Mouse (Mus musculus) lung, embryonic 16.5 days (tissue): ENCODE data around the gene Gpx4. TPM values are rescaled to one million over a fixed set of nuclear protein-coding genes. Genes with fewer than 3 reads are reported as not detected.
A peak's percentile ranks its signal among the peaks of the same experiment; 100 is the strongest.
"Not testable (repeated sequence)": the region's sequence is repeated elsewhere in the genome, so short reads cannot be mapped to it uniquely, and the experiment has no call there.

ENCODE experiments used
- ATAC-seq: fragments of 200-750 bp; cut with Nextera tagmentation; 2 replicates; pipeline ENCODE4 v1.8.0; 2017; ENCODE audit warnings: low read depth, mild to moderate bottlenecking, moderate library complexity
- H3K27ac ChIP-seq: fragments of 300-500 bp; sonication (generic); 2 replicates; pipeline ENCODE4 v1.5.1; 2014; ENCODE audit warnings: mild to moderate bottlenecking, control low read depth, low read length
- H3K27me3 ChIP-seq: fragments of 300-500 bp; sonication (generic); 2 replicates; pipeline ENCODE4 v1.6.1; 2014; ENCODE audit warnings: low read depth, low read length, mixed read lengths; ENCODE audit not compliant: control insufficient read depth, insufficient read depth
- H3K36me3 ChIP-seq: fragments of 300-500 bp; sonication (generic); 2 replicates; pipeline ENCODE4 v1.6.1; 2014; ENCODE audit warnings: low read length; ENCODE audit not compliant: control insufficient read depth, insufficient read depth
- H3K4me1 ChIP-seq: fragments of 300-500 bp; sonication (generic); replicated peaks from 2 replicates; pipeline ENCODE4 v1.6.1; 2014; ENCODE audit warnings: low read length, mixed read lengths; ENCODE audit not compliant: control insufficient read depth, insufficient read depth
- H3K4me2 ChIP-seq: fragments of 300-500 bp; sonication (generic); 2 replicates; pipeline ENCODE4 v1.6.1; 2014; ENCODE audit warnings: low read depth, low read length, control low read depth
- H3K4me3 ChIP-seq: fragments of 300-500 bp; sonication (generic); 2 replicates; pipeline ENCODE4 v1.5.1; 2014; ENCODE audit warnings: mild to moderate bottlenecking, low read length, control low read depth
- H3K9ac ChIP-seq: fragments of 300-500 bp; sonication (generic); 2 replicates; pipeline ENCODE4 v1.6.1; 2014; ENCODE audit warnings: low read length, control low read depth
- H3K9me3 ChIP-seq: fragments of 300-500 bp; sonication (generic); 2 replicates; pipeline ENCODE4 v1.6.1; 2016; ENCODE audit warnings: low read length; ENCODE audit not compliant: control insufficient read depth
- WGBS: fragments of 180-500 bp; shearing (Covaris S2); extraction: QIAGEN DNeasy Blood & Tissue Kit; methylation state at CpG from one replicate; pipeline ENCODE4 v1.1.7; 2014; 5-methylcytosine and 5-hydroxymethylcytosine counted together
- polyA plus RNA-seq: library from polyadenylated mRNA; unstranded; fragments of >200 nt; fragmentation: Nextera tagmentation; extraction: Ambion mirVana; gene quantifications from 2 replicates; pipeline ENCODE4 v1.2.1, GENCODE M21; 2015

The Gpx4 gene
- polyA plus RNA-seq, 1 experiment from 2014 or later, result 554 TPM

- Histone ChIP-seq H3K36me3 (no peaks in the 10 kb centered on the region), H3K27ac (0 out of 2 replicates have a peak overlapping the region, but pooled peaks have one; percentile 12)
These were observed 3.3 kb downstream of the Gpx4 start for GRCm38 (mm10) chr10:80050244-80050643.

DNA sequence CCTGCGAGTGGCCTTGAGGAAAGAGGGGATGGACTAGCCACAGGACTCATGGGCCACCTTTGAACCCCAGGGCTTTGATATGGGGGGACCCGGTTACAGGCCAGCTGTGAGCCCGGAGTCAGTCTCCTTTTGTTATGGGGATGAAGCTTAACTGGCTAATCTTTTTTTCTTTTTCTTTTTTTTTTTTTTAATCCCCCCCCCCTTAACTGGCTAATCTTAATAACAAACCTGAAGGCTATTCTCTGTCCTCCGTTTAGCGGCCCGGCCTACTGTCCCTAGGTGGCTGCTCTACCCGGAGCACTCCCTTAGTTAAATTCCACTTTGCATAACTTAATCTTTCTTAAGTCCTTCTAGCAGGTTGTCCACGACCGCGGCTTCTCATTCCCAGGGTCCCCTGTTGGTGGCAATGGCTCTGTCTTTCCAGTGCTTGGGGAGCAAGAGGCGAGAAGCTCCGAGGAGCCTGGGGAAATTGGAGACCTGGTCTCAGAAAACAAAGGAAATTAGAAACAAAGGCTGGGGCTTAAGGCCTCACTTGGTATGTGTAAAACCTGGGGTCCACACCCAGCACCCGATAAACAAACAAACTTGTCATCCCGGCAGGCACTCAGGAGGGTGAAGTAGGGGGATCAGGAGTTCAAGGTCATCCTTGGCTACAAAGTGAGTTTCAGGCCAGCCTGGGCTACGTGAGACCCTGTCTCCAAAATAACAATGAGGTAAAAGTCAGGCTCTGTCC is 4.1 kb downstream of the Gpx4 start:
- Histone ChIP-seq H3K9ac (peak overlapping the region; percentile 51), H3K4me3 (no peak overlapping the region), H3K9me3 (no peaks in the 10 kb centered on the region), H3K27ac (peak overlapping the region; percentile 87), H3K36me3 (peaks cover 4% of the 10 kb centered on the region; the same call in 1 of the 2 replicates), H3K27me3 (no peaks in the 10 kb centered on the region), H3K4me2 (no peak overlapping the region), H3K4me1 (peaks cover 39% of the 10 kb centered on the region)
- ATAC-seq, result no peak
- 36% methylated on average over 15 of the region's 15 CpGs for WGBS

More at GRCm38 (mm10) chr10:80050244-80050643, 3.3 kb downstream of the Gpx4 start:
- H3K9me3 ChIP-seq, result no peaks in the 10 kb centered on the region
- no peak for ATAC-seq
- peak overlapping the region; percentile 51; the same call in 1 of the 2 replicates for H3K9ac ChIP-seq
- no peaks in the 10 kb centered on the region for H3K27me3 ChIP-seq
- H3K4me1 ChIP-seq, result peaks cover 34% of the 10 kb centered on the region
- H3K4me2 ChIP-seq, result no peak overlapping the region
- WGBS, result 53% methylated on average over 6 of the region's 6 CpGs
- H3K4me3 ChIP-seq, result no peak overlapping the region

DNA sequence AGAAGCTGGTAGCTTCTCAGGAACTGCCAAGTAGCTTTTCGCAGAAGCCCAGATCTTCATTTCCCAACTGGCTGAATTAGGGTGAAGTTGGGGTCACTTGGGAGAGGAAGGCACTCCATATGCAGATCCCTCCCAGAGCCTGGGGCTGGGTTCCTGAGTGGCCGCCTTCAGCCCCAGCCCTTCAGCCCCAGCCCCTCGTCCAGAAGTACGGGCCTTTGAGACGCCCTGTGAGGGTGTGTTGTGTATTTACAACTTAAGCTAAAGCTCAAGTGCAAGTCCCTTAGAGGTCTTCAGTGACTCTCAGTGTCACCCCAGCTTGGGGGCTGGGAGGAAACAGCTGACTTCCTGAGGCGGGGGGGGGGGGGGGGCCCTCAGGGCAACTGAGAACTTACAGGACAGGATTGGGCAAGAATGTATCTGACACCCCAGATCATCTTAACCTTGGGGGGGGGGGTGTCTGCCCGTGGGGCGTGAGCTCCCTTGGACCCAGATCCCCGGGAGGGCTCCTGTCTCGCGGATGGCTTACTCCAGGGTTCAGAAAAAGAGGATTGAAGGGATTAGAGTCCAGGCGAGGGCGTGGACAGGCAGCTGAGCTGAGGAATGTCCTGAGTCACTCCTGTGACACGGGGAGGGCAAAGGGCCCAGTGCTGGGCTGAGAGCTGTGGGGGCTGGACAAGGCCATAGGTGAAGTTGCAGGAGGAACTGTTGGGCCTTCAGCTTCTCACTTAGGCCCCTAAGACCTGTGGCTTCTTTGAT is 4.8 kb downstream of the Gpx4 start:
- Histone ChIP-seq H3K27ac (peak overlapping the region; percentile 87), H3K27me3 (no peaks in the 10 kb centered on the region), H3K9ac (peak overlapping the region; percentile 51), H3K4me1 (peaks cover 39% of the 10 kb centered on the region), H3K36me3 (peaks cover 9% of the 10 kb centered on the region), H3K9me3 (no peaks in the 10 kb centered on the region), H3K4me3 (no peak overlapping the region), H3K4me2 (peak overlapping the region; percentile 14; the same call in 1 of the 2 replicates)
- 28% methylated on average over 13 of the region's 14 CpGs for WGBS
- ATAC-seq, result no peak

- Histone ChIP-seq H3K4me2 (no peak overlapping the region), H3K9ac (peak overlapping the region; percentile 51), H3K9me3 (no peaks in the 10 kb centered on the region), H3K36me3 (peaks cover 13% of the 10 kb centered on the region), H3K27me3 (no peaks in the 10 kb centered on the region), H3K4me1 (peaks cover 39% of the 10 kb centered on the region), H3K27ac (peak overlapping the region; percentile 87), H3K4me3 (no peak overlapping the region)
- 85% methylated on average over 5 of the region's 5 CpGs for WGBS
- no peak for ATAC-seq
These were observed 5.4 kb downstream of the Gpx4 start for GRCm38 (mm10) chr10:80052374-80052764.

- Histone ChIP-seq H3K4me1 (peaks cover 35% of the 10 kb centered on the region), H3K9ac (peak overlapping the region; percentile 98), H3K4me2 (peak overlapping the region; percentile 83), H3K9me3 (no peaks in the 10 kb centered on the region), H3K4me3 (peak overlapping the region; percentile 94), H3K27ac (peak overlapping the region; percentile 99), H3K27me3 (no peaks in the 10 kb centered on the region), H3K36me3 (peaks cover 20% of the 10 kb centered on the region)
- WGBS, result under 1% methylated on average over 47 of the region's 47 CpGs
- peak; percentile 96 for ATAC-seq
These were observed 6.4 kb downstream of the Gpx4 start for GRCm38 (mm10) chr10:80053259-80053780.

GRCm38 (mm10) chr10:80053831-80054815 is 7.2 kb downstream of the Gpx4 start:
- WGBS, result under 1% methylated on average over 75 of the region's 77 CpGs
- peak; percentile 53 for ATAC-seq
- peaks cover 23% of the 10 kb centered on the region for H3K36me3 ChIP-seq
- H3K27me3 ChIP-seq, result no peaks in the 10 kb centered on the region
- H3K27ac ChIP-seq, result peak overlapping the region; percentile 99
- no peaks in the 10 kb centered on the region for H3K9me3 ChIP-seq
- peak overlapping the region; percentile 94 for H3K4me3 ChIP-seq
- peak overlapping the region; percentile 98 for H3K9ac ChIP-seq
- H3K4me2 ChIP-seq, result peak overlapping the region; percentile 83
- H3K4me1 ChIP-seq, result peaks cover 35% of the 10 kb centered on the region

GRCm38 (mm10) chr10:80054911-80055310 is 7.9 kb downstream of the Gpx4 start:
- H3K9me3 ChIP-seq, ATAC-seq, H3K27me3 ChIP-seq, H3K27ac ChIP-seq: not testable (repeated sequence)
- H3K4me3 ChIP-seq, result peak overlapping the region; percentile 94
- peak overlapping the region; percentile 98 for H3K9ac ChIP-seq
- peak overlapping the region; percentile 83 for H3K4me2 ChIP-seq
- H3K36me3 ChIP-seq, result peaks cover 25% of the 10 kb centered on the region
- H3K4me1 ChIP-seq, result peaks cover 35% of the 10 kb centered on the region
- 4% methylated on average over 3 of the region's 3 CpGs for WGBS

DNA sequence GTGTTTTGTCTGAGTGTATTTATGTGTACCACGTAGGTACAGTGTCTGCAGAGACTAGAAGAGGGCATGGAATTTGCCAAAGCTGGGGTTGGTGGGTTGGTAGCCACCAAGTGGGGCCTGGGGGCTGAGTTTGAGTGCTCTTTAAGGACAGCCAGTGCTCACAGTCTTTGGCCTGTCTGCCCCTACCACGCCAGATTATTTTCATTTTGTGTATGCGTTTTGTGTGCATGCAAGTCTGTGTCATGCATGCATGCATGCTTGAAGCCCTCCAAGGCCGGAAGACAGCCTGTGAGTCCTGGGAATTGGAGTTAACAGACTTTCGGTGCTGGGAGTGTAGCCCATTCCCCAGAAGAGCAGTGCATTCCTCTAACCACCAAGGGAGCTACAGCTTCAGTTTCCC is 8.4 kb downstream of the Gpx4 start:
- no peak overlapping the region for H3K27ac ChIP-seq

More for the DNA sequence above, 8.4 kb downstream of the Gpx4 start:
- Histone ChIP-seq H3K4me3 (peak overlapping the region; percentile 94), H3K4me1 (peaks cover 35% of the 10 kb centered on the region), H3K36me3 (peaks cover 25% of the 10 kb centered on the region), H3K9ac (peak overlapping the region; percentile 98; the same call in 1 of the 2 replicates), H3K9me3 (no peaks in the 10 kb centered on the region), H3K4me2 (peak overlapping the region; percentile 83), H3K27me3 (no peaks in the 10 kb centered on the region)
- 68% methylated on average over 5 of the region's 5 CpGs for WGBS
- ATAC-seq, result no peak
